Mouse (Mus musculus): Measurements from ENCODE around the gene Senp6. TPM values are rescaled to one million over a fixed set of nuclear protein-coding genes. Genes with fewer than 3 reads are reported as not detected.
"Not testable (repeated sequence)": the region's sequence is repeated elsewhere in the genome, so short reads cannot be mapped to it uniquely, and the experiment has no call there.

Senp6 gene
- 41.4 and 43.0 TPM in 2 replicates for polyA plus RNA-seq (2012; rRNA removed)

- DNase-seq (ENCODE audit: extremely low spot score in 1 of 2, low spot score in 1 of 2), result no peak
These were observed at the start of gene Senp6 for GRCm38 (mm10) chr9:80066367-80067220. Gene Senp6 (plus strand): TSS chr9:80066903.

- no peak for DNase-seq (ENCODE audit: extremely low spot score in 1 of 2, low spot score in 1 of 2)
These were observed 46.3 kb upstream of the Senp6 start for GRCm38 (mm10) chr9:80020429-80020828.

- DNase-seq (ENCODE audit: extremely low spot score in 1 of 2, low spot score in 1 of 2), result peak in 1 of 2 experiments; percentile 28
These were observed 45.1 kb upstream of the Senp6 start for GRCm38 (mm10) chr9:80021648-80022047.

GRCm38 (mm10) chr9:80022821-80023220, 43.9 kb upstream of the Senp6 start:
- DNase-seq (ENCODE audit: extremely low spot score in 1 of 2, low spot score in 1 of 2), result no peak

- DNase-seq (ENCODE audit: extremely low spot score in 1 of 2, low spot score in 1 of 2), result not testable (repeated sequence)
These were observed 41.4 kb upstream of the Senp6 start for GRCm38 (mm10) chr9:80025347-80025746.

- peak in 1 of 2 experiments; percentile 86 for DNase-seq (ENCODE audit: extremely low spot score in 1 of 2, low spot score in 1 of 2)
These were observed 40.7 kb upstream of the Senp6 start for GRCm38 (mm10) chr9:80026017-80026416.

- no peak for DNase-seq (ENCODE audit: extremely low spot score in 1 of 2, low spot score in 1 of 2)
These were observed 40.1 kb upstream of the Senp6 start for GRCm38 (mm10) chr9:80026581-80027021.

- DNase-seq (ENCODE audit: extremely low spot score in 1 of 2, low spot score in 1 of 2), result no peak
These were observed 29.3 kb upstream of the Senp6 start for GRCm38 (mm10) chr9:80037262-80037996.

- DNase-seq (ENCODE audit: extremely low spot score in 1 of 2, low spot score in 1 of 2), result no peak
These were observed 28.7 kb upstream of the Senp6 start for GRCm38 (mm10) chr9:80037997-80038383.

- no peak for DNase-seq (ENCODE audit: extremely low spot score in 1 of 2, low spot score in 1 of 2)
These were observed 27.3 kb upstream of the Senp6 start for GRCm38 (mm10) chr9:80039296-80039815.

GRCm38 (mm10) chr9:80044301-80044700, 22.4 kb upstream of the Senp6 start:
- DNase-seq (ENCODE audit: extremely low spot score in 1 of 2, low spot score in 1 of 2), result not testable (repeated sequence)

- DNase-seq (ENCODE audit: extremely low spot score in 1 of 2, low spot score in 1 of 2), result not testable (repeated sequence)
These were observed 17.4 kb upstream of the Senp6 start for GRCm38 (mm10) chr9:80049271-80049670.

- DNase-seq (ENCODE audit: extremely low spot score in 1 of 2, low spot score in 1 of 2), result no peak
These were observed 13.8 kb upstream of the Senp6 start for GRCm38 (mm10) chr9:80052951-80053350.

- no peak for DNase-seq (ENCODE audit: extremely low spot score in 1 of 2, low spot score in 1 of 2)
These were observed 9.0 kb upstream of the Senp6 start for GRCm38 (mm10) chr9:80057690-80058089.

- not testable (repeated sequence) for DNase-seq (ENCODE audit: extremely low spot score in 1 of 2, low spot score in 1 of 2)
These were observed 1.2 kb upstream of the Senp6 start for GRCm38 (mm10) chr9:80065495-80065894.

GRCm38 (mm10) chr9:80067221-80068027, 721 bp downstream of the Senp6 start:
- peak in 1 of 2 experiments; percentile 54 for DNase-seq (ENCODE audit: extremely low spot score in 1 of 2, low spot score in 1 of 2)

GRCm38 (mm10) chr9:80068028-80068515, 1.4 kb downstream of the Senp6 start:
- no peak for DNase-seq (ENCODE audit: extremely low spot score in 1 of 2, low spot score in 1 of 2)

GRCm38 (mm10) chr9:80068735-80069315, 2.1 kb downstream of the Senp6 start:
- no peak for DNase-seq (ENCODE audit: extremely low spot score in 1 of 2, low spot score in 1 of 2)

GRCm38 (mm10) chr9:80070026-80070425, 3.3 kb downstream of the Senp6 start:
- no peak for DNase-seq (ENCODE audit: extremely low spot score in 1 of 2, low spot score in 1 of 2)

GRCm38 (mm10) chr9:80071616-80072015, 4.9 kb downstream of the Senp6 start:
- no peak for DNase-seq (ENCODE audit: extremely low spot score in 1 of 2, low spot score in 1 of 2)

All from frontal cortex, adult 2 months (tissue).